Mouse (Mus musculus): ENCODE data around the gene Npc1l1. TPM values are rescaled to one million over a fixed set of nuclear protein-coding genes. Genes with fewer than 3 reads are reported as not detected.

The Npc1l1 gene
- polyA plus RNA-seq, 1 experiment, result not detected

DNA sequence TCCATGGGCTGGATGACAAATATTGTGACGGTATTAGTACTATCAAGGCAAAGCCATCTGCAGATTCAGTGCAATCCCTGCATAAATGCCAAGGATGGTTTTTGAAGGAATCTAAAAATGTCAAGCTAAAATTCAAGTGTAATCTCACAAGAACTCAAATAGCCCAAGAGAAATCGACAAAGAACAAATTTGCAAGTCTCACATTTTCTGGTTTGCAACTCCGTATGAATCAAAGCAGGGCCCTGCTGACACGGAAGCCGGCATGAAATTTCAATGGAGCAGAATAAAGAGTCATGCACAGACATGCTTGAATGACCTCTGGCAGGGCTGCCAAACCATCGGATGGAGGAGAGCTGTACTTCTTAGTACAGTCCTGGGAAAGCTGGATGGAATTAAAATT, 10.0 kb downstream of the Npc1l1 start:
- no peak overlapping the region for H3K27ac ChIP-seq (ENCODE audit: insufficient read depth, low read depth, low read length)
- no peak overlapping the region for H3K4me3 ChIP-seq (ENCODE audit: insufficient read depth, low read depth, low read length)
- peaks cover 2% of the 10 kb centered on the region; the same call in 1 of the 2 replicates for H3K4me1 ChIP-seq (ENCODE audit: control insufficient read depth, insufficient read depth, low read length)
- WGBS, result 76% methylated on average over 6 of the region's 6 CpGs
- TF ChIP-seq CTCF (IDR thresholded peaks at IDR 0.05; ENCODE audit: insufficient read depth, low read depth, low read length) (no peak), POLR2A (IDR thresholded peaks at IDR 0.05; ENCODE audit: insufficient read depth, low read depth, low read length) (no peak)

DNA sequence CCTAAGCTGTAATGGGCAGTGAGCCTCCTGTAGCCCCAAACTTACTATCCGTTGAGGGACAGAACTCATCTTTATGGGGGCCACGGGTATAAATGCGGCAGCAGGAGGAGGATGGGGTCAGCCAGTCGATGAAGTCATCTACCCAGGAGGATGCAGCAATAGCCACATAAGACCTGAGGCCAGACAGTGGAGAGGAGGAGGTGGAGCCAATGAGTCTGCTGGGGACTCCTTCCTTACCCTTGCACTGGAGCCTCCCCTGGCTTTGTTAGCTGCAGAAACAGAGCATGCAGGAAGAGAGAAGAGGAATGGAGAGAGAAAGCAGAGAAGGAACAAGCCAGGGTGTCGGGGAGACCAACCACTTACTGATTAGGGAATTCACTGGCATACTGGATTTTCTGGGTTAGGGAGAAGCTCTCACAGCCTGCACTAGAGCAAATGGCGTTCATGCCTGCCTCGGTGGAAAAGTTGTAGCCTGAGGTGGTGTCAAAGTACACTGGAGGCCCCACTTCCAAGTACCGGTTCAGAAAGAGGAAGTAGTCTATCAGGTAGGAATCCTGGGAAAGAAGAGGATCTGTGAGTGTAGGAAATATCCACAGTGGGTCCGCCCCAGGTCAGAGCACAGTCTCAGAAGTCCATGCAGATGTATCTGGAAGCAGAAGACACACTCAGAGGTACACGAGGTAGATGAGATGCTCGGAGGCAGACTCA, 11.6 kb downstream of the Npc1l1 start:
- no peaks in the 10 kb centered on the region for H3K4me1 ChIP-seq (ENCODE audit: control insufficient read depth, insufficient read depth, low read length)
- no peak overlapping the region for H3K27ac ChIP-seq (ENCODE audit: insufficient read depth, low read depth, low read length)
- TF ChIP-seq CTCF (IDR thresholded peaks at IDR 0.05; ENCODE audit: insufficient read depth, low read depth, low read length) (no peak), POLR2A (IDR thresholded peaks at IDR 0.05; ENCODE audit: insufficient read depth, low read depth, low read length) (no peak)
- no peak overlapping the region for H3K4me3 ChIP-seq (ENCODE audit: insufficient read depth, low read depth, low read length)
- WGBS, result 86% methylated on average over 11 of the region's 11 CpGs

DNA sequence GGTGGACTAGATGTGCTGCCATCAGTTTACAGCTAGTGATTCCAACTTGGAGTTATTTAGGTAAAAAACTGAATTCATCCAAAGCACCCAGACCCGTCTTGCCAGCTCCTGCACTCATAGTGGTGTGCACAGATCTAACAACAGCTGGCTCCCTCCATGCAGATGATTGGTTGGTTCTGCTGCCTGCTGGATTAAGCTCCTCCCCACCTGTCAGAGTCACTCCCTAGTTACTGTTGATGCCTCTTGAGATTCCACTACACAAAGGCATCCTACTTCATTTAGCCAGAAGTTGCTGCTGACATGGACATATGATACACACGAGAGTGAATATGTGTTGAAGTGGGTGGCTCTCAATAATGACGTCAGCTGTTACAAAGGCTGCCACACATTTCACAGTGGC, 13.1 kb downstream of the Npc1l1 start:
- Histone ChIP-seq H3K27ac (ENCODE audit: insufficient read depth, low read depth, low read length) (no peak overlapping the region), H3K4me1 (ENCODE audit: control insufficient read depth, insufficient read depth, low read length) (no peaks in the 10 kb centered on the region), H3K4me3 (ENCODE audit: insufficient read depth, low read depth, low read length) (no peak overlapping the region)
- no peak for TF ChIP-seq POLR2A (IDR thresholded peaks at IDR 0.05; ENCODE audit: insufficient read depth, low read depth, low read length)
- no peak for TF ChIP-seq CTCF (IDR thresholded peaks at IDR 0.05; ENCODE audit: insufficient read depth, low read depth, low read length)
- 61% methylated on average over 3 of the region's 3 CpGs for WGBS

DNA sequence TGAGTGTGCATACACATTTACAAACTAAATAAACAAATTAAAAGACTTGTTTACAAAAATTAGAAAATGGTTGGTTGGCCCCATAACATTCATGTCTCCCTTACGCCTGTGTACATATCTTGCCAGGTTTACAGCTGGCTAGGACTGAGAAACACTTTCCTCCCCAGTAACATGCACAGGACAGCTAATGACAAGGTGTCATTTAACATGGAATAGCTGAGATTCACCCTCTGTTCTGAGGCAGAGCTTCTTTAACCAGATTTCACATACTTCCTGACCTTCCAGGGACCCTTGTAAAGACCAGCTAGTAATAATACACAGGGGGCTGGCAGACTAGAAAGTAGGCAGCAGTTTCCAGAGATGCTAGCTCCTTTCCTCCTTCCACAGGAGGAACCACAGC, 21.8 kb downstream of the Npc1l1 start:
- TF ChIP-seq POLR2A (IDR thresholded peaks at IDR 0.05; ENCODE audit: insufficient read depth, low read depth, low read length) (no peak), CTCF (IDR thresholded peaks at IDR 0.05; ENCODE audit: insufficient read depth, low read depth, low read length) (no peak)
- no peaks in the 10 kb centered on the region for H3K4me1 ChIP-seq (ENCODE audit: control insufficient read depth, insufficient read depth, low read length)
- WGBS, result 93% methylated on average over 1 of the region's 1 CpGs

DNA sequence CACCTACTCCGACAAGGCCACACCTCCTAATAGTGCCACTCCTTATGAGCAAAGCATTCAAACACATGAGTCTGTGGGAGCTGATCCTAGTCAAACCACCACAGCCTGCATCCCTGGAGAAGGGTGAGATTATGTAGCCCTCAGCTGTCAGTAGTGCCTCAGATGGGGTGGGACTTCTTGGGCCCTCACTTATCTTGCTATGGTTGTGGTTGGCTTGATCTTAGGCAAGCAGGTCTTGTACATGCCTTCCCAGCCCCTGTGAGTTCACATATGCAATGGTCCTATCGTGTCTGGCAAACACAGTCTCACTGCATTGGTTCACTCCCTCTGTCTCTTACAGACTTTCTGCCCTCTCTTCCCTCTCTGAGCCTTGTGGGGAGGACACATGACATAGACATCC, 22.9 kb downstream of the Npc1l1 start:
- WGBS, result 85% methylated on average over 2 of the region's 2 CpGs
- no peak overlapping the region for H3K4me3 ChIP-seq (ENCODE audit: insufficient read depth, low read depth, low read length)
- TF ChIP-seq CTCF (IDR thresholded peaks at IDR 0.05; ENCODE audit: insufficient read depth, low read depth, low read length) (no peak), POLR2A (IDR thresholded peaks at IDR 0.05; ENCODE audit: insufficient read depth, low read depth, low read length) (no peak)
- no peak overlapping the region for H3K27ac ChIP-seq (ENCODE audit: insufficient read depth, low read depth, low read length)
- no peaks in the 10 kb centered on the region for H3K4me1 ChIP-seq (ENCODE audit: control insufficient read depth, insufficient read depth, low read length)

More for the DNA sequence above, 21.8 kb downstream of the Npc1l1 start:
- H3K27ac ChIP-seq (ENCODE audit: insufficient read depth, low read depth, low read length), result no peak overlapping the region
- H3K4me3 ChIP-seq (ENCODE audit: insufficient read depth, low read depth, low read length), result no peak overlapping the region

DNA sequence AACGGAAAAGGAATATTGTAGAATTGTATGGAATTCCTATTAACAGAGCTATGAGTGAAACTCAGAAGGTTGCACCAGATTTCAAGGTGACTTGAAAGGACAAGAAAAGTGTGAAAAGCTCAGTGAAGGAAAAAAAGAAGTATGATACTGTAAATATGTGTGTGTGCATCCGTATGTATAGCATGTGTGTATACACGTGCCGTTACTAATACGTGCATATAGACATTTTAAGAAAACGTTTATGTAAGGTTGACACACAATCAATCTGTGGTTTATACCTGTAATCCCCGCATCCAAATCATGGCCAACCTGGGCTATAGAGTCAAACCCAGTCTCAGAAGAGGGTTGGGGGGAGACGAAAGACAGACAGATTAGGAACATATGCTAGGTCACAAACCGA, 29.4 kb downstream of the Npc1l1 start:
- no peak overlapping the region for H3K4me3 ChIP-seq (ENCODE audit: insufficient read depth, low read depth, low read length)
- 20% methylated on average over 9 of the region's 9 CpGs for WGBS
- H3K27ac ChIP-seq (ENCODE audit: insufficient read depth, low read depth, low read length), result peak overlapping the region; percentile 93
- peaks cover 4% of the 10 kb centered on the region for H3K4me1 ChIP-seq (ENCODE audit: control insufficient read depth, insufficient read depth, low read length)
- TF ChIP-seq POLR2A (IDR thresholded peaks at IDR 0.05; ENCODE audit: insufficient read depth, low read depth, low read length) (no peak), CTCF (IDR thresholded peaks at IDR 0.05; ENCODE audit: insufficient read depth, low read depth, low read length) (no peak)

DNA sequence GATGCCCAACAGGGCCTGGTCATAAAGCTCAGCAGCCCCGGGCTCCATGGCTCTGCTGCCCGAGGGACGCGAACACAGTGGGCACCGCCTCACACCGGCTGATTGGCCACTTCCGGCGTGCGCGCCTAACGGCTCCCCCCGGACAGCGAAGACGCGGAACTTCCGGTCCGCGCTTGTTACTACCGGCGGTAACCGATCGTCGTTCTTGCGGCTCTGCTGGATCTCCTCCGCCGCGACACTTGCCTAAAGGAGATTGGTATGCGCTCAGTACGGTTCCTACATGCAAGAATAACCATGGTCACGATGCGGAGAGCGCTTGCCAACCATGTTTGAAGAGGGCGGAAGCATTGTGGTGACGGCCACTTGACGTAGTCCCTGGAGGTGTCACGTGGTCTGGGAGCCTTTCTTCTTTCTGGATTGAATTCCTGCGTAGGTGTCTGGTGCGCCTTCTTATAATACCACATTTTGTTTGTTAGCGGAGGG, 29.8 kb downstream of the Npc1l1 start, which contains the start of gene Nudcd3:
Gene Nudcd3, minus strand, starts transcription at position 329 of the 483 bp plus-strand sequence.
- WGBS, result under 1% methylated on average over 39 of the region's 39 CpGs
- TF ChIP-seq POLR2A (IDR thresholded peaks at IDR 0.05; ENCODE audit: insufficient read depth, low read depth, low read length) (peak; percentile 76), CTCF (IDR thresholded peaks at IDR 0.05; ENCODE audit: insufficient read depth, low read depth, low read length) (no peak)
- H3K4me1 ChIP-seq (ENCODE audit: control insufficient read depth, insufficient read depth, low read length), result peaks cover 4% of the 10 kb centered on the region

DNA sequence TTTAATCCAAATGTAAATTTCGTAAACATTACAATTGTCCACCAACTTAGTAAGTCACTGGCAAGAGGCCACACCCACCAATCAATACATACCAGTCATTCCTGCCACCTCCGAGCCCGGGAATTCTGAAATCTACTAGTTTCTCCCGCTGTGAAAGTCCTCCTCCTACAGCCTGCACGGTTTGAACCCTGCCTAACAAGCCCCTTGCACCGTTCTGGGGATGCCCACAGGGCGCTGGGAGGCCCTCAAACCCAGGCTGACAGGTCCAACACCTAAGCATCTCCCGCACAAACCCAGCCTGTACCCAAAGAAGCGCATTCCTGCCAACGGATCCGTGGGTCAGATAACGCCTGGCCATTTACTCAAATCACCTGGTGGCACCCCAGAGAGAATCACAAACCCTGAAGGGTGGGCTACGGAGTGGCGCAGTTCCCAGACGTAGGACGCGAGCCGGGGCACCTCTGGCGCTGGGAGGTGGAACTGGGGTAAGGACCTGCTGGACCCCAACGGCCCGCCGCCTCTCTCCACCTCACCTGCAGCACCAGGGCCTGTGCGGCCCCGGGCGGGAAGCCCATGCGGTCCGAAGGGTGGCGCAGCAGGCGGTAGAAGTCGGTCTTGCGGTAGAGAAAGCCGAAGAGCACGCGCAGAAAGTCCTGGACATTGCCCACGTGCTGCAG, 30.4 kb downstream of the Npc1l1 start, which contains the start of gene A730071L15Rik:
Gene A730071L15Rik, plus strand, starts transcription at position 620 of the 677 bp plus-strand sequence.
- peak within 1 kb of the TSS; percentile 58 for H3K4me3 ChIP-seq (ENCODE audit: insufficient read depth, low read depth, low read length)
- H3K27ac ChIP-seq (ENCODE audit: insufficient read depth, low read depth, low read length), result peak within 1 kb of the TSS; percentile 93
- H3K4me1 ChIP-seq (ENCODE audit: control insufficient read depth, insufficient read depth, low read length), result peaks cover 4% of the 10 kb centered on the region
- TF ChIP-seq CTCF (IDR thresholded peaks at IDR 0.05; ENCODE audit: insufficient read depth, low read depth, low read length) (no peak), POLR2A (IDR thresholded peaks at IDR 0.05; ENCODE audit: insufficient read depth, low read depth, low read length) (no peak)
- 1% methylated on average over 35 of the region's 35 CpGs for WGBS

More for the DNA sequence above, 29.8 kb downstream of the Npc1l1 start, which contains the start of gene Nudcd3:
- Histone ChIP-seq H3K4me3 (ENCODE audit: insufficient read depth, low read depth, low read length) (peak within 1 kb of the TSS; percentile 58), H3K27ac (ENCODE audit: insufficient read depth, low read depth, low read length) (peak within 1 kb of the TSS; percentile 93)

DNA sequence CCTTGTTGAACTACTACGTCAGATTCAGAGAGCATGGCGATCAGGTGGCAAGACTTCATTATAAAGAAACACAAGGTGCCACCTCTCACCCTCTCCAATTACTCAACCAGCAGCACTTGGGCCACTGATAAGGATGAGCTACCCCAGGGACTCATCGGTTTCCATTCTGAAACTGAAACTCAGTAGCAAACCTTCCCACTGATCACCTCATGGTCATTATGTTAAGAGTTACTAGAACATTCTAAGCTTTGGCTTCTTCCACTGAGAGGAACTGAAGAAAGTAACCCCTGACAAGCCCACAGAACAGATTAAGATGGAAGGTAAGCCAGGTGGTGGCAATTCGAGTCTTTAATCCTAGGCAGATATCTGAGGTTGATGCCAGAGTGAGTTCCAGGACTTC, 31.5 kb downstream of the Npc1l1 start:
- TF ChIP-seq CTCF (IDR thresholded peaks at IDR 0.05; ENCODE audit: insufficient read depth, low read depth, low read length) (no peak), POLR2A (IDR thresholded peaks at IDR 0.05; ENCODE audit: insufficient read depth, low read depth, low read length) (no peak)
- 85% methylated on average over 4 of the region's 4 CpGs for WGBS
- Histone ChIP-seq H3K4me3 (ENCODE audit: insufficient read depth, low read depth, low read length) (no peak overlapping the region), H3K27ac (ENCODE audit: insufficient read depth, low read depth, low read length) (no peak overlapping the region), H3K4me1 (ENCODE audit: control insufficient read depth, insufficient read depth, low read length) (peaks cover 4% of the 10 kb centered on the region)

All from olfactory bulb, adult 2 months (tissue).